Mouse (Mus musculus): ENCODE results near the gene Cdc40.

- TF ChIP-seq POLR2A (IDR thresholded peaks at IDR 0.05; ENCODE audit: low read depth, low read length) (no peak), CTCF (IDR thresholded peaks at IDR 0.05; ENCODE audit: borderline replicate concordance, insufficient read depth, low read length) (no peak)
Observed at GRCm38 (mm10) chr10:40856703-40857102, 26.4 kb downstream of the Cdc40 start.

Data from embryonic fibroblast, embryonic 13.5 days (primary cell).